Mouse (Mus musculus) small intestine, adult 2 months (tissue): ENCODE data around the gene Patj.
A peak's percentile ranks its signal among the peaks of the same experiment; 100 is the strongest.

Experiments used
- CTCF ChIP-seq: fragments of 200-500 bp; IDR thresholded peaks from 2 replicates; pipeline ENCODE4 v1.5.1; 2012; ENCODE audit warnings: low read depth, mild to moderate bottlenecking, control low read depth, inconsistent platforms, low read length, moderate library complexity, mixed read lengths; ENCODE audit not compliant: insufficient replicate concordance, insufficient read length; ENCODE audit errors: extremely low read depth
- POLR2A ChIP-seq: fragments of 200-500 bp; IDR thresholded peaks from 2 replicates; pipeline ENCODE4 v1.6.1; 2012; ENCODE audit warnings: low read depth, mild to moderate bottlenecking, control low read depth, inconsistent platforms, low read length, moderate library complexity

DNA sequence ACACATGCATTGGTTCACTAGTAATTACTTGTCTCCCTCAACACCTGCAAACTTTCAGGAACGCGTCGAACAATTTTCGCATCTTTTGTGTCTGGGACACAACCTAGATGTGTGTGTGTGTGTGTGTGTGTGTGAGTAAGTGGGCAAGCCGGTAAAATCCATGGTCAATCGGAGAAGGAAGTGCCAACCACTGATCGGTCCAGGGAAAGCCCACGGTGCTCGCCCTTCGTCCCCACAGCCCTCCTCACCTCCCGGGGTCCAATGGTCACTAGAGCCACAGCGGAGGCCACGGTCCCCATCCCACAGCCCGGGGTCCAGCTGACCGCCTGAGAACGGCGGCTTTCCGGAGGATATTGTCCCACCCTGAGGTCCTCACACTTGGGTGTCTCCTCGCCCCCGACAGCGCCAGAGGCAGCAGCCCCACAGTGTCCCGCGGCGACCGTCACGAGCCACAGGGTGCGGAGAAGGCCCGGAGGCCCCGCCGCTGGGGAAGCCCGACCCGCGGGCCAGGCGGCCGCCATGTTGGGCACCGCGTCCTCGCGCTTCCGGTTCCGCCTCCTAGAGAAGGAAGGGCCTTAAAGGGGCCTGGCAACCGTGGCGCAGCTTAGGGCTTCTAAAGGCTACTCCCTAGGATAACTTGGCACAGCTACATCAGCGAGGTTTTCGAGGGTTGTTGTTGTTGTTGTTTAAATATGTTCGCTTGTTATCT lies 12.7 kb upstream of the Patj start, which contains the start of gene Tm2d1:
- TF ChIP-seq POLR2A (peak; percentile 97), CTCF (no peak)
